Mouse (Mus musculus): Measurements from ENCODE around the gene Rnf38.

- no peak for TF ChIP-seq CTCF (IDR thresholded peaks at IDR 0.05; ENCODE audit: low read depth)
- no peak for TF ChIP-seq EP300 (IDR thresholded peaks at IDR 0.05; ENCODE audit: low read depth)
Observed at GRCm38 (mm10) chr4:44094475-44094874, 139.1 kb downstream of the Rnf38 start.

Measured in liver, postnatal 0 days (tissue).